Mouse (Mus musculus): ENCODE measurements at regions not wholly inside any gene's neighbourhood (a gene's known extent, or its start where the extent isn't known, plus 50 kb on each side); places are given as distances from the start of the nearest gene placed in this dataset.

- ATAC-seq (ENCODE audit: insufficient read depth, low FRiP score): no peak
- Histone ChIP-seq H3K27ac (ENCODE audit: low read length) (no peak overlapping the region), H3K36me3 (ENCODE audit: control insufficient read depth, insufficient read depth, low read length) (no peaks in the 10 kb centered on the region), H3K4me2 (ENCODE audit: low read depth, low read length) (no peak overlapping the region), H3K9me3 (replicated peaks; ENCODE audit: control insufficient read depth, low read length) (no peaks in the 10 kb centered on the region), H3K4me1 (ENCODE audit: control insufficient read depth, insufficient read depth, low read length) (no peaks in the 10 kb centered on the region), H3K4me3 (replicated peaks; ENCODE audit: low read length) (no peak overlapping the region), H3K27me3 (ENCODE audit: control insufficient read depth, insufficient read depth, low read length) (no peaks in the 10 kb centered on the region), H3K9ac (ENCODE audit: low read length) (no peak overlapping the region)
- WGBS: 78% methylated on average over 4 of the region's 4 CpGs
Observed at GRCm38 (mm10) chr11:63211501-63211900, 82.7 kb downstream of the Pmp22 start.

- no peaks in the 10 kb centered on the region for H3K9me3 ChIP-seq (replicated peaks; ENCODE audit: control insufficient read depth, low read length)
- H3K36me3 ChIP-seq (ENCODE audit: control insufficient read depth, insufficient read depth, low read length): no peaks in the 10 kb centered on the region
- H3K27ac ChIP-seq (ENCODE audit: low read length): no peak overlapping the region
- no peak for ATAC-seq (ENCODE audit: insufficient read depth, low FRiP score)
- no peak overlapping the region for H3K4me3 ChIP-seq (replicated peaks; ENCODE audit: low read length)
- H3K4me2 ChIP-seq (ENCODE audit: low read depth, low read length): no peak overlapping the region
- no peaks in the 10 kb centered on the region for H3K4me1 ChIP-seq (ENCODE audit: control insufficient read depth, insufficient read depth, low read length)
- WGBS: 14% methylated on average over 6 of the region's 6 CpGs
- H3K27me3 ChIP-seq (ENCODE audit: control insufficient read depth, insufficient read depth, low read length): no peaks in the 10 kb centered on the region
- no peak overlapping the region for H3K9ac ChIP-seq (ENCODE audit: low read length)
Observed at GRCm38 (mm10) chr11:63213043-63213442, 84.3 kb downstream of the Pmp22 start.

- H3K36me3 ChIP-seq (ENCODE audit: control insufficient read depth, insufficient read depth, low read length): no peaks in the 10 kb centered on the region
- no peak overlapping the region for H3K4me3 ChIP-seq (replicated peaks; ENCODE audit: low read length)
- no peak overlapping the region for H3K4me2 ChIP-seq (ENCODE audit: low read depth, low read length)
- H3K4me1 ChIP-seq (ENCODE audit: control insufficient read depth, insufficient read depth, low read length): no peaks in the 10 kb centered on the region
- H3K9ac ChIP-seq (ENCODE audit: low read length): no peak overlapping the region
- no peaks in the 10 kb centered on the region for H3K9me3 ChIP-seq (replicated peaks; ENCODE audit: control insufficient read depth, low read length)
- WGBS: 65% methylated on average over 19 of the region's 19 CpGs
- no peak for ATAC-seq (ENCODE audit: insufficient read depth, low FRiP score)
- H3K27ac ChIP-seq (ENCODE audit: low read length): no peak overlapping the region
- no peaks in the 10 kb centered on the region for H3K27me3 ChIP-seq (ENCODE audit: control insufficient read depth, insufficient read depth, low read length)
Observed at GRCm38 (mm10) chr11:63213901-63214425, 85.2 kb downstream of the Pmp22 start.

- H3K4me2 ChIP-seq (ENCODE audit: low read depth, low read length): no peak overlapping the region
- no peak overlapping the region for H3K27ac ChIP-seq (ENCODE audit: low read length)
- no peak overlapping the region for H3K4me3 ChIP-seq (replicated peaks; ENCODE audit: low read length)
- 71% methylated on average over 2 of the region's 2 CpGs for WGBS
- no peaks in the 10 kb centered on the region for H3K36me3 ChIP-seq (ENCODE audit: control insufficient read depth, insufficient read depth, low read length)
- H3K4me1 ChIP-seq (ENCODE audit: control insufficient read depth, insufficient read depth, low read length): peaks cover 5% of the 10 kb centered on the region
- H3K9ac ChIP-seq (ENCODE audit: low read length): no peak overlapping the region
- H3K27me3 ChIP-seq (ENCODE audit: control insufficient read depth, insufficient read depth, low read length): no peaks in the 10 kb centered on the region
- no peaks in the 10 kb centered on the region for H3K9me3 ChIP-seq (replicated peaks; ENCODE audit: control insufficient read depth, low read length)
- ATAC-seq (ENCODE audit: insufficient read depth, low FRiP score): no peak
Observed at GRCm38 (mm10) chr11:63215993-63216392, 87.2 kb downstream of the Pmp22 start.

GRCm38 (mm10) chr11:63217049-63217448, 88.3 kb downstream of the Pmp22 start:
- WGBS: 70% methylated on average over 3 of the region's 3 CpGs

GRCm38 (mm10) chr11:63226471-63226870, 97.7 kb downstream of the Pmp22 start:
- Histone ChIP-seq H3K27me3 (ENCODE audit: control insufficient read depth, insufficient read depth, low read length) (no peaks in the 10 kb centered on the region), H3K27ac (ENCODE audit: low read length) (no peak overlapping the region), H3K9ac (ENCODE audit: low read length) (no peak overlapping the region), H3K4me2 (ENCODE audit: low read depth, low read length) (no peak overlapping the region), H3K4me3 (replicated peaks; ENCODE audit: low read length) (no peak overlapping the region), H3K4me1 (ENCODE audit: control insufficient read depth, insufficient read depth, low read length) (no peaks in the 10 kb centered on the region), H3K9me3 (replicated peaks; ENCODE audit: control insufficient read depth, low read length) (no peaks in the 10 kb centered on the region), H3K36me3 (ENCODE audit: control insufficient read depth, insufficient read depth, low read length) (no peaks in the 10 kb centered on the region)
- 90% methylated on average over 3 of the region's 3 CpGs for WGBS
- ATAC-seq (ENCODE audit: insufficient read depth, low FRiP score): no peak

More at GRCm38 (mm10) chr11:63217049-63217448, 88.3 kb downstream of the Pmp22 start:
- Histone ChIP-seq H3K4me1 (ENCODE audit: control insufficient read depth, insufficient read depth, low read length) (peaks cover 5% of the 10 kb centered on the region), H3K4me2 (ENCODE audit: low read depth, low read length) (no peak overlapping the region), H3K9me3 (replicated peaks; ENCODE audit: control insufficient read depth, low read length) (no peaks in the 10 kb centered on the region), H3K36me3 (ENCODE audit: control insufficient read depth, insufficient read depth, low read length) (no peaks in the 10 kb centered on the region), H3K27me3 (ENCODE audit: control insufficient read depth, insufficient read depth, low read length) (no peaks in the 10 kb centered on the region), H3K4me3 (replicated peaks; ENCODE audit: low read length) (no peak overlapping the region), H3K27ac (ENCODE audit: low read length) (no peak overlapping the region), H3K9ac (ENCODE audit: low read length) (no peak overlapping the region)
- ATAC-seq (ENCODE audit: insufficient read depth, low FRiP score): no peak

GRCm38 (mm10) chr11:63230786-63231185, 102.0 kb downstream of the Pmp22 start:
- WGBS: 61% methylated on average over 6 of the region's 6 CpGs
- Histone ChIP-seq H3K36me3 (ENCODE audit: control insufficient read depth, insufficient read depth, low read length) (no peaks in the 10 kb centered on the region), H3K9me3 (replicated peaks; ENCODE audit: control insufficient read depth, low read length) (no peaks in the 10 kb centered on the region), H3K4me3 (replicated peaks; ENCODE audit: low read length) (no peak overlapping the region), H3K27me3 (ENCODE audit: control insufficient read depth, insufficient read depth, low read length) (no peaks in the 10 kb centered on the region), H3K4me2 (ENCODE audit: low read depth, low read length) (no peak overlapping the region), H3K27ac (ENCODE audit: low read length) (no peak overlapping the region), H3K9ac (ENCODE audit: low read length) (no peak overlapping the region), H3K4me1 (ENCODE audit: control insufficient read depth, insufficient read depth, low read length) (no peaks in the 10 kb centered on the region)
- ATAC-seq (ENCODE audit: insufficient read depth, low FRiP score): no peak

GRCm38 (mm10) chr11:63233172-63233966, 104.6 kb downstream of the Pmp22 start:
- Histone ChIP-seq H3K4me2 (ENCODE audit: low read depth, low read length) (no peak overlapping the region), H3K4me1 (ENCODE audit: control insufficient read depth, insufficient read depth, low read length) (no peaks in the 10 kb centered on the region), H3K27ac (ENCODE audit: low read length) (no peak overlapping the region), H3K9me3 (replicated peaks; ENCODE audit: control insufficient read depth, low read length) (no peaks in the 10 kb centered on the region), H3K27me3 (ENCODE audit: control insufficient read depth, insufficient read depth, low read length) (no peaks in the 10 kb centered on the region), H3K9ac (ENCODE audit: low read length) (no peak overlapping the region), H3K36me3 (ENCODE audit: control insufficient read depth, insufficient read depth, low read length) (no peaks in the 10 kb centered on the region), H3K4me3 (replicated peaks; ENCODE audit: low read length) (no peak overlapping the region)
- 80% methylated on average over 13 of the region's 13 CpGs for WGBS
- ATAC-seq (ENCODE audit: insufficient read depth, low FRiP score): no peak

- no peak for ATAC-seq (ENCODE audit: insufficient read depth, low FRiP score)
- H3K36me3 ChIP-seq (ENCODE audit: control insufficient read depth, insufficient read depth, low read length): no peaks in the 10 kb centered on the region
- H3K4me2 ChIP-seq (ENCODE audit: low read depth, low read length): no peak overlapping the region
- 69% methylated on average over 6 of the region's 6 CpGs for WGBS
- H3K27ac ChIP-seq (ENCODE audit: low read length): no peak overlapping the region
- H3K9ac ChIP-seq (ENCODE audit: low read length): no peak overlapping the region
- no peak overlapping the region for H3K4me3 ChIP-seq (replicated peaks; ENCODE audit: low read length)
- H3K9me3 ChIP-seq (replicated peaks; ENCODE audit: control insufficient read depth, low read length): no peaks in the 10 kb centered on the region
- no peaks in the 10 kb centered on the region for H3K27me3 ChIP-seq (ENCODE audit: control insufficient read depth, insufficient read depth, low read length)
- H3K4me1 ChIP-seq (ENCODE audit: control insufficient read depth, insufficient read depth, low read length): no peaks in the 10 kb centered on the region
Observed at GRCm38 (mm10) chr11:63234481-63234880, 105.7 kb downstream of the Pmp22 start.

Data from stomach, embryonic 16.5 days (tissue).